Mouse (Mus musculus): ENCODE measurements around the gene Gne. TPM values are rescaled to one million over a fixed set of nuclear protein-coding genes. Genes with fewer than 3 reads are reported as not detected.

Gene Gne
- polyA plus RNA-seq, 1 experiment from 2014 or later: 30.4 TPM

GRCm38 (mm10) chr4:44040802-44041201, 43.2 kb downstream of the Gne start:
- TF ChIP-seq CTCF (IDR thresholded peaks at IDR 0.05; ENCODE audit: low read depth): no peak
- H3K4me3 ChIP-seq (ENCODE audit: low read depth, low read length): no peak overlapping the region
- H3K9me3 ChIP-seq (ENCODE audit: control insufficient read depth): no peaks in the 10 kb centered on the region
- H3K27me3 ChIP-seq (replicated peaks; ENCODE audit: control insufficient read depth, insufficient read depth, low read length): no peaks in the 10 kb centered on the region
- WGBS: 56% methylated on average over 4 of the region's 4 CpGs
- 0 out of 2 replicates have a peak, but pooled peaks cover 3% of the 10 kb centered on the region for H3K4me1 ChIP-seq (replicated peaks; ENCODE audit: control insufficient read depth, insufficient read depth, low read length)
- peak overlapping the region; percentile 35 for H3K27ac ChIP-seq (ENCODE audit: low read depth, low read length)
- no peak overlapping the region for H3K4me2 ChIP-seq (replicated peaks; ENCODE audit: low read depth)
- peak; percentile 62 for ATAC-seq
- no peak overlapping the region for H3K9ac ChIP-seq (ENCODE audit: low read depth, low read length)
- H3K36me3 ChIP-seq (ENCODE audit: control insufficient read depth, insufficient read depth): peaks cover 50% of the 10 kb centered on the region

- 38% methylated on average over 5 of the region's 5 CpGs for WGBS
- peak; percentile 62 for ATAC-seq
These were observed 47.5 kb downstream of the Gne start for GRCm38 (mm10) chr4:44036455-44036854.

GRCm38 (mm10) chr4:44031521-44031920, 52.5 kb downstream of the Gne start:
- ATAC-seq: no peak
- Histone ChIP-seq H3K27ac (ENCODE audit: low read depth, low read length) (no peak overlapping the region), H3K4me1 (replicated peaks; ENCODE audit: control insufficient read depth, insufficient read depth, low read length) (no peaks in the 10 kb centered on the region), H3K27me3 (replicated peaks; ENCODE audit: control insufficient read depth, insufficient read depth, low read length) (no peaks in the 10 kb centered on the region), H3K36me3 (ENCODE audit: control insufficient read depth, insufficient read depth) (peaks cover 70% of the 10 kb centered on the region), H3K9ac (ENCODE audit: low read depth, low read length) (no peak overlapping the region), H3K9me3 (ENCODE audit: control insufficient read depth) (no peaks in the 10 kb centered on the region), H3K4me2 (replicated peaks; ENCODE audit: low read depth) (no peak overlapping the region), H3K4me3 (ENCODE audit: low read depth, low read length) (no peak overlapping the region)
- no peak for TF ChIP-seq CTCF (IDR thresholded peaks at IDR 0.05; ENCODE audit: low read depth)
- WGBS: 85% methylated on average over 5 of the region's 5 CpGs

More at GRCm38 (mm10) chr4:44036455-44036854, 47.5 kb downstream of the Gne start:
- Histone ChIP-seq H3K27ac (ENCODE audit: low read depth, low read length) (no peak overlapping the region), H3K9ac (ENCODE audit: low read depth, low read length) (no peak overlapping the region), H3K4me2 (replicated peaks; ENCODE audit: low read depth) (no peak overlapping the region), H3K36me3 (ENCODE audit: control insufficient read depth, insufficient read depth) (peaks cover 66% of the 10 kb centered on the region), H3K4me1 (replicated peaks; ENCODE audit: control insufficient read depth, insufficient read depth, low read length) (0 out of 2 replicates have a peak, but pooled peaks cover 3% of the 10 kb centered on the region), H3K9me3 (ENCODE audit: control insufficient read depth) (no peaks in the 10 kb centered on the region), H3K4me3 (ENCODE audit: low read depth, low read length) (no peak overlapping the region), H3K27me3 (replicated peaks; ENCODE audit: control insufficient read depth, insufficient read depth, low read length) (no peaks in the 10 kb centered on the region)
- TF ChIP-seq CTCF (IDR thresholded peaks at IDR 0.05; ENCODE audit: low read depth): no peak

- Histone ChIP-seq H3K4me2 (replicated peaks; ENCODE audit: low read depth) (no peak overlapping the region), H3K4me1 (replicated peaks; ENCODE audit: control insufficient read depth, insufficient read depth, low read length) (no peaks in the 10 kb centered on the region), H3K9ac (ENCODE audit: low read depth, low read length) (no peak overlapping the region), H3K4me3 (ENCODE audit: low read depth, low read length) (no peak overlapping the region), H3K36me3 (ENCODE audit: control insufficient read depth, insufficient read depth) (peaks cover 88% of the 10 kb centered on the region), H3K9me3 (ENCODE audit: control insufficient read depth) (no peaks in the 10 kb centered on the region), H3K27ac (ENCODE audit: low read depth, low read length) (no peak overlapping the region), H3K27me3 (replicated peaks; ENCODE audit: control insufficient read depth, insufficient read depth, low read length) (no peaks in the 10 kb centered on the region)
- WGBS: 88% methylated on average over 15 of the region's 15 CpGs
- TF ChIP-seq CTCF (IDR thresholded peaks at IDR 0.05; ENCODE audit: low read depth): peak; percentile 24; the same call in 1 of the 2 replicates
- no peak for ATAC-seq
These were observed 54.3 kb downstream of the Gne start for GRCm38 (mm10) chr4:44029661-44030066.

- ATAC-seq: no peak
- H3K9ac ChIP-seq (ENCODE audit: low read depth, low read length): no peak overlapping the region
- peaks cover 91% of the 10 kb centered on the region for H3K36me3 ChIP-seq (ENCODE audit: control insufficient read depth, insufficient read depth)
- no peaks in the 10 kb centered on the region for H3K27me3 ChIP-seq (replicated peaks; ENCODE audit: control insufficient read depth, insufficient read depth, low read length)
- H3K4me2 ChIP-seq (replicated peaks; ENCODE audit: low read depth): no peak overlapping the region
- 36% methylated on average over 16 of the region's 16 CpGs for WGBS
- no peaks in the 10 kb centered on the region for H3K9me3 ChIP-seq (ENCODE audit: control insufficient read depth)
- H3K4me3 ChIP-seq (ENCODE audit: low read depth, low read length): no peak overlapping the region
- no peak for TF ChIP-seq CTCF (IDR thresholded peaks at IDR 0.05; ENCODE audit: low read depth)
- no peaks in the 10 kb centered on the region for H3K4me1 ChIP-seq (replicated peaks; ENCODE audit: control insufficient read depth, insufficient read depth, low read length)
- no peak overlapping the region for H3K27ac ChIP-seq (ENCODE audit: low read depth, low read length)
These were observed 55.5 kb downstream of the Gne start for GRCm38 (mm10) chr4:44028303-44029135.

- Histone ChIP-seq H3K27ac (ENCODE audit: low read depth, low read length) (no peak overlapping the region), H3K4me3 (ENCODE audit: low read depth, low read length) (no peak overlapping the region), H3K4me2 (replicated peaks; ENCODE audit: low read depth) (no peak overlapping the region), H3K27me3 (replicated peaks; ENCODE audit: control insufficient read depth, insufficient read depth, low read length) (no peaks in the 10 kb centered on the region), H3K9me3 (ENCODE audit: control insufficient read depth) (no peaks in the 10 kb centered on the region), H3K9ac (ENCODE audit: low read depth, low read length) (no peak overlapping the region), H3K36me3 (ENCODE audit: control insufficient read depth, insufficient read depth) (peaks cover 90% of the 10 kb centered on the region), H3K4me1 (replicated peaks; ENCODE audit: control insufficient read depth, insufficient read depth, low read length) (no peaks in the 10 kb centered on the region)
- 95% methylated on average over 6 of the region's 6 CpGs for WGBS
- no peak for ATAC-seq
- TF ChIP-seq CTCF (IDR thresholded peaks at IDR 0.05; ENCODE audit: low read depth): no peak
These were observed 58.4 kb downstream of the Gne start for GRCm38 (mm10) chr4:44025570-44025969.

All from intestine, postnatal 0 days (tissue).